Mouse (Mus musculus): Measurements from ENCODE around the gene Rpp25l.

DNA sequence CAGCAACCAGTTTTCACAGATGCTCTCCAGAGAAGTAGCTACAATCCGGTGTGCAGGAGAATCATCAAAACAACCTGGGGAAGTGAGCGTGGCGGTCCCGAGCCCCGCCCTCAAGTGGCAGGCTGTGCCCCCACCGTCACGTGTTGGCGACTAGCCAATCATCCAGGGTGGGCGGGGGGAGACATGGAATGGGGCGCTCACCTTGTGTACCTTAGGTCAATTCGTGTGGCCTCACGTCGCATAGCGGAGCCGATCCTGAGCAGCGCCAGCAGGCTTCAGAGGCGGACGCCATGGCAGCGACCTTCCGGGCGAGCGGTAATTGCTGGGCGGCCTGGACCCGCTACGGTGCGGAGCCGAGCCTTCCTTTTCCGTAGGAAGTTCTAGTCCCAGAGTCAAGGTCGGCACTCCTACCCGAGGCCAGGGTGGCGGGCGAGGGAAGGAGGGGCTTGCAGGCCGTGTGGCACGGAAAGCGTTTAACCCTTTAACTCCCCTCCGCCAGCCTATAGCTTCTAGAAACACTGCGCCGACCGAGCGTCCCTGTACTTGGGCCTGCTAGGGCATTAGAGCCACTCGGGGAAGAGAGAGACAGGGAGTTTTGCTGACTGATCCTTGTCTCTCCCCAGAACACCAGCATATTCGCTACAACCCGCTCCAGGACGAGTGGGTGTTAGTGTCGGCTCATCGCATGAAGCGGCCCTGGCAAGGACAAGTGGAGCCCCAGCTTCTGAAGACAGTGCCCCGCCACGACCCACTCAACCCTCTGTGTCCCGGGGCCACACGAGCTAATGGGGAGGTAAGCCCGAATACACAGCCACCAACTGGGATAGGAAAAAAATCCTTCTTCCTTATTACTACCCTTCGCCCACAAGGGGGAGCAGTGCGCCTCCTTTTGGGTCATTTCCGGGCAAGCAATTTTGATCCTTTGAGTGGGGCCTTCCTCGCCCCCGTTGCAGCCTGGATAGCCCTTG lies 42.3 kb upstream of the Rpp25l start, which contains the start of gene Sigmar1:
- peak; percentile 98 for TF ChIP-seq USF1 (IDR thresholded peaks at IDR 0.05; ENCODE audit: low read depth, low read length)
- TF ChIP-seq ZMIZ1 (IDR thresholded peaks at IDR 0.05; ENCODE audit: low read depth, low read length), result no peak
- TF ChIP-seq BHLHE40 (IDR thresholded peaks at IDR 0.05; ENCODE audit: borderline replicate concordance, low read depth, low read length), result peak; percentile 90
- TF ChIP-seq USF2 (IDR thresholded peaks at IDR 0.05; ENCODE audit: borderline replicate concordance in 1 of 2, insufficient read depth in 1 of 2, low read depth in 1 of 2, low read length in 2 of 2), result peak; percentile 34 to 86; a peak in 3 of 4 replicates
- no peak; the same call in 1 of the 2 replicates for TF ChIP-seq MEF2A (IDR thresholded peaks at IDR 0.05; ENCODE audit: extremely low read depth, insufficient replicate concordance, low read depth, low read length, poor library complexity, severe bottlenecking)

All from MEL (cell line).